In the genomic region with DNA sequence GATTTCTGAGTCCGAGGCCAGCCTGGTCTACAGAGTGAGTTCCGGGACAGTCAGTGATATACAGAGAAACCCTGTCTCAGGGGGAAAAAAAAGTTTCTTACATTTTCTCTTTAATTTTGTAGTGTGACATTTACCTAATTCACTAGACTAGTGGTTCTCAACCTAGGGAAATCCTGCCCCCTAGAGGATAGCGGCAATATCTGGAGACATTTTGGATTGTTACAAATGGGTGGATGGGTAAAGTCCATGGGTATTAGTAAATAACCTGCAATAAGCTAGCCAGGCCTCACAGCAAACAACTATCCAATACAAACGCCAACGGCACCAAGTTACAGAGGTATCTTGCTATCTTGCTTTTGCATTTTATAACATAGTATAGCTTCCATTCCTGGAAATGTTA, we compare ENCODE assay signal across 9 mouse cellular contexts. TPM values are rescaled to one million over a fixed set of nuclear protein-coding genes. Genes with fewer than 3 reads are reported as not detected.
DNase-seq lines count a peak whose midpoint lies in the region; ATAC-seq and TF ChIP-seq lines count a peak whose summit lies in the region.
"Had no signal": no experiment of that assay in that cellular context is flagged by ENCODE, and none has a peak within 500 bp of the region (broad histone marks: within the 10 kb centered on the region; RNA-seq: fewer than 3 reads in every experiment).

No protein-coding gene starts in this region.

- H3K4me3 ChIP-seq in forebrain, embryonic 14.5 days (ENCODE audit: low read depth, low read length) = no peak overlapping the region
- H3K4me3 ChIP-seq in forebrain, embryonic 13.5 days = no peak overlapping the region
- H3K4me3 ChIP-seq in lung, embryonic 14.5 days (ENCODE audit: low read depth, low read length) = no peak overlapping the region
- H3K4me3 ChIP-seq: heart, embryonic 15.5 days had no signal

- H3K36me3 ChIP-seq in forebrain, embryonic 14.5 days (ENCODE audit: control insufficient read depth, insufficient read depth, low read length) = peaks cover 5% of the 10 kb centered on the region; the same call in 1 of the 2 replicates
- peaks cover 8% of the 10 kb centered on the region for H3K36me3 ChIP-seq in forebrain, embryonic 13.5 days (ENCODE audit: poor library complexity, severe bottlenecking)
- H3K36me3 ChIP-seq in lung, embryonic 14.5 days (ENCODE audit: insufficient read depth) = peaks cover 5% of the 10 kb centered on the region
- H3K36me3 ChIP-seq: heart, embryonic 15.5 days had no signal

- H3K9me3 ChIP-seq in forebrain, embryonic 14.5 days (replicated peaks; ENCODE audit: control insufficient read depth, low read length) = no peaks in the 10 kb centered on the region
- H3K9me3 ChIP-seq in forebrain, embryonic 13.5 days (replicated peaks) = no peaks in the 10 kb centered on the region
- H3K9me3 ChIP-seq in lung, embryonic 14.5 days (ENCODE audit: low read depth, low read length) = no peaks in the 10 kb centered on the region
- H3K9me3 ChIP-seq: heart, embryonic 15.5 days had no signal

- H3K4me1 ChIP-seq in forebrain, embryonic 14.5 days (ENCODE audit: control insufficient read depth, insufficient read depth, low read length) = no peaks in the 10 kb centered on the region
- H3K4me1 ChIP-seq in forebrain, embryonic 13.5 days = no peaks in the 10 kb centered on the region
- H3K4me1 ChIP-seq in lung, embryonic 14.5 days (ENCODE audit: insufficient read depth) = no peaks in the 10 kb centered on the region
- H3K4me1 ChIP-seq: heart, embryonic 15.5 days had no signal

- WGBS in forebrain, embryonic 14.5 days = 78% methylated on average over 5 of the region's 5 CpGs
- 76% methylated on average over 5 of the region's 5 CpGs for WGBS in forebrain, embryonic 13.5 days
- 76% methylated on average over 5 of the region's 5 CpGs for WGBS in lung, embryonic 14.5 days

- TF ChIP-seq CTCF in brain, embryonic 14.5 days (IDR thresholded peaks at IDR 0.05; ENCODE audit: borderline replicate concordance, extremely low read depth, insufficient read depth, insufficient read length) = peak; percentile 20; the same call in 1 of the 2 replicates
- peak; percentile 71 for TF ChIP-seq CTCF in lung, embryonic 14.5 days (IDR thresholded peaks at IDR 0.05; ENCODE audit: low read depth)

- intact Hi-C loops in heart, postnatal 36 days (cut with DNase I) = loop anchor here (1.0 to 5.0 kb wide), 3 partner anchors 49 to 339 kb away; a partner anchor contains a TSS

- TF ChIP-seq POLR2A in brain, embryonic 14.5 days (IDR thresholded peaks at IDR 0.05; ENCODE audit: borderline replicate concordance, extremely low read depth, insufficient read depth, insufficient read length, poor library complexity, severe bottlenecking) = no peak

- ATAC-seq in forebrain, embryonic 14.5 days = no peak
- no peak for ATAC-seq in forebrain, embryonic 13.5 days
- ATAC-seq in lung, embryonic 14.5 days (ENCODE audit: insufficient read depth) = no peak

- peak; percentile 75 for DNase-seq in forebrain, embryonic 14.5 days (ENCODE audit: low spot score)
- peak; percentile 36 for DNase-seq in right cerebral cortex, adult 18-20 months
- DNase-seq in right cerebral cortex, postnatal 14 days = no peak
- DNase-seq in brain, embryonic 14.5 days (ENCODE audit: low read depth) = peak; percentile 67
- peak; percentile 60 for DNase-seq in heart, postnatal 36 days
- peak; percentile 81 for DNase-seq in lung, embryonic 14.5 days
- peak; percentile 64 for DNase-seq in thymus, postnatal 0 days (ENCODE audit: low spot score)

- H3K27ac ChIP-seq in forebrain, embryonic 14.5 days (ENCODE audit: low read depth, low read length) = no peak overlapping the region
- H3K27ac ChIP-seq in forebrain, embryonic 13.5 days = no peak overlapping the region
- no peak overlapping the region for H3K27ac ChIP-seq in lung, embryonic 14.5 days (ENCODE audit: low read depth)
- H3K27ac ChIP-seq: heart, embryonic 15.5 days had no signal

- no peak overlapping the region for H3K9ac ChIP-seq in forebrain, embryonic 14.5 days (ENCODE audit: low read length)
- no peak overlapping the region for H3K9ac ChIP-seq in forebrain, embryonic 13.5 days
- H3K9ac ChIP-seq in lung, embryonic 14.5 days = no peak overlapping the region
- H3K9ac ChIP-seq: heart, embryonic 15.5 days had no signal

- H3K27me3 ChIP-seq in forebrain, embryonic 14.5 days (replicated peaks; ENCODE audit: control insufficient read depth, insufficient read depth, low read length) = no peaks in the 10 kb centered on the region
- H3K27me3 ChIP-seq in forebrain, embryonic 13.5 days = no peaks in the 10 kb centered on the region
- H3K27me3 ChIP-seq in lung, embryonic 14.5 days (ENCODE audit: insufficient read depth, low read length) = no peaks in the 10 kb centered on the region
- H3K27me3 ChIP-seq: heart, embryonic 15.5 days had no signal

- no peak overlapping the region for H3K4me2 ChIP-seq in forebrain, embryonic 14.5 days (ENCODE audit: low read length)
- no peak overlapping the region for H3K4me2 ChIP-seq in forebrain, embryonic 13.5 days
- H3K4me2 ChIP-seq in lung, embryonic 14.5 days = no peak overlapping the region
- H3K4me2 ChIP-seq: heart, embryonic 15.5 days had no signal

RNA-seq across cellular contexts. Expression of a gene that starts 15.1 kb away (rescaled TPM):
- 10.4 and 10.6 TPM in 2 replicates for polyA plus RNA-seq in forebrain, embryonic 14.5 days (2014; fragmentation: Nextera tagmentation; extraction: Ambion mirVana)
- 9.9 TPM in 2 replicates for polyA plus RNA-seq in forebrain, embryonic 13.5 days (2015; fragmentation: Nextera tagmentation; extraction: Ambion mirVana)
- 36.0 and 41.8 TPM in 2 replicates for polyA plus RNA-seq in brain, embryonic 14.5 days (2012; rRNA removed)
- total RNA-seq in heart, postnatal 36 days (2021) = 10 to 100 TPM; 35.5 to 36.2 TPM
- polyA plus RNA-seq in lung, embryonic 14.5 days (2014; fragmentation: Nextera tagmentation; extraction: Ambion mirVana) = 11.4 and 13.0 TPM in 2 replicates
- polyA plus RNA-seq in thymus, postnatal 0 days (2015; fragmentation: Nextera tagmentation; extraction: Ambion mirVana) = 5.9 and 6.9 TPM in 2 replicates

RNA-seq across cellular contexts. Expression of a gene that starts 27.9 kb away (rescaled TPM):
- polyA plus RNA-seq in forebrain, embryonic 14.5 days (2014; fragmentation: Nextera tagmentation; extraction: Ambion mirVana) = 9.0 and 12.7 TPM in 2 replicates
- 13.0 and 14.4 TPM in 2 replicates for polyA plus RNA-seq in forebrain, embryonic 13.5 days (2015; fragmentation: Nextera tagmentation; extraction: Ambion mirVana)
- 9.2 and 9.9 TPM in 2 replicates for polyA plus RNA-seq in brain, embryonic 14.5 days (2012; rRNA removed)
- total RNA-seq in heart, postnatal 36 days (2021) = 10 to 100 TPM; 47.4 to 53.7 TPM
- 13.1 and 14.5 TPM in 2 replicates for polyA plus RNA-seq in lung, embryonic 14.5 days (2014; fragmentation: Nextera tagmentation; extraction: Ambion mirVana)
- polyA plus RNA-seq in thymus, postnatal 0 days (2015; fragmentation: Nextera tagmentation; extraction: Ambion mirVana) = 7.1 and 9.0 TPM in 2 replicates

RNA-seq across cellular contexts. Expression of a gene that starts 28.0 kb away (rescaled TPM):
- 27.7 and 28.4 TPM in 2 replicates for polyA plus RNA-seq in forebrain, embryonic 14.5 days (2014; fragmentation: Nextera tagmentation; extraction: Ambion mirVana)
- polyA plus RNA-seq in forebrain, embryonic 13.5 days (2015; fragmentation: Nextera tagmentation; extraction: Ambion mirVana) = 19.5 and 26.5 TPM in 2 replicates
- polyA plus RNA-seq in brain, embryonic 14.5 days (2012; rRNA removed) = 17.4 and 26.6 TPM in 2 replicates
- 10 to 100 TPM; 30.3 to 31.9 TPM for total RNA-seq in heart, postnatal 36 days (2021)
- 29.4 and 33.3 TPM in 2 replicates for polyA plus RNA-seq in lung, embryonic 14.5 days (2014; fragmentation: Nextera tagmentation; extraction: Ambion mirVana)
- 19.1 and 19.8 TPM in 2 replicates for polyA plus RNA-seq in thymus, postnatal 0 days (2015; fragmentation: Nextera tagmentation; extraction: Ambion mirVana)
